Mouse (Mus musculus) heart, embryonic 14.5 days (tissue): Measurements from ENCODE around the gene Rimkla. TPM values are rescaled to one million over a fixed set of nuclear protein-coding genes. Genes with fewer than 3 reads are reported as not detected.

Experiments
- ATAC-seq: fragments of 200-750 bp; cut with Nextera tagmentation; 2 replicates; pipeline ENCODE4 v1.8.0; 2017; ENCODE audit warnings: low read depth, moderate TSS enrichment; ENCODE audit not compliant: insufficient number of reproducible peaks, insufficient read depth, low FRiP score
- H3K27ac ChIP-seq, 2 experiments: fragments of 200-500 bp in 1 of 2; fragments of 300-500 bp in 1 of 2; sonication (generic) in 1 of 2; replicated peaks in 1 of 2; 2 replicates each; pipeline ENCODE4 v1.5.1; 2012 to 2014; ENCODE audit warnings: low read depth in 2 of 2, low read length in 2 of 2, control low read depth in 1 of 2, mild to moderate bottlenecking in 1 of 2, mixed read lengths in 1 of 2; ENCODE audit not compliant: control insufficient read depth in 1 of 2, insufficient read depth in 1 of 2
- H3K27me3 ChIP-seq: fragments of 300-500 bp; sonication (generic); 2 replicates; pipeline ENCODE4 v1.6.1; 2014; ENCODE audit warnings: mild to moderate bottlenecking, low read length, control low read depth; ENCODE audit not compliant: control insufficient read depth, insufficient read depth
- H3K36me3 ChIP-seq: fragments of 300-500 bp; sonication (generic); 2 replicates; pipeline ENCODE4 v1.6.1; 2014; ENCODE audit warnings: mild to moderate bottlenecking, control low read depth, low read length, mixed read lengths; ENCODE audit not compliant: control insufficient read depth, insufficient read depth
- H3K4me1 ChIP-seq, 2 experiments: fragments of 200-500 bp in 1 of 2; fragments of 300-500 bp in 1 of 2; sonication (generic) in 1 of 2; 2 replicates each; pipeline ENCODE4 v1.6.1; 2012 to 2014; ENCODE audit warnings: low read length in 2 of 2, control low read depth in 1 of 2, mixed read lengths in 1 of 2; ENCODE audit not compliant: control insufficient read depth in 2 of 2, insufficient read depth in 2 of 2
- H3K4me2 ChIP-seq: fragments of 300-500 bp; sonication (generic); 2 replicates; pipeline ENCODE4 v1.6.1; 2014; ENCODE audit warnings: mild to moderate bottlenecking, low read length
- H3K4me3 ChIP-seq, 2 experiments: fragments of 200-500 bp in 1 of 2; fragments of 300-500 bp in 1 of 2; sonication (generic) in 1 of 2; 2 replicates each; pipeline ENCODE4 v1.5.1; 2012 to 2014; ENCODE audit warnings: low read length in 2 of 2, mild to moderate bottlenecking in 2 of 2, control low read depth in 1 of 2, low read depth in 1 of 2, moderate library complexity in 1 of 2; ENCODE audit not compliant: control insufficient read depth in 1 of 2, insufficient read depth in 1 of 2
- H3K9ac ChIP-seq: fragments of 300-500 bp; sonication (generic); 2 replicates; pipeline ENCODE4 v1.6.1; 2014; ENCODE audit warnings: mild to moderate bottlenecking, low read length
- H3K9me3 ChIP-seq: fragments of 300-500 bp; sonication (generic); 2 replicates; pipeline ENCODE4 v1.6.1; 2016; ENCODE audit warnings: low read length, control low read depth; ENCODE audit not compliant: control insufficient read depth
- WGBS: fragments of 180-500 bp; shearing (Covaris S2); extraction: QIAGEN DNeasy Blood & Tissue Kit; methylation state at CpG from one replicate; pipeline ENCODE4 v1.1.7; 2014; 5-methylcytosine and 5-hydroxymethylcytosine counted together
- polyA plus RNA-seq: library from polyadenylated mRNA; unstranded; fragments of >200 nt; fragmentation: Nextera tagmentation; extraction: Ambion mirVana; gene quantifications from 2 replicates; pipeline ENCODE4 v1.2.1, GENCODE M21; 2014

Rimkla gene
- polyA plus RNA-seq, 1 experiment from 2014 or later: 5.7 TPM

- H3K27me3 ChIP-seq: no peaks in the 10 kb centered on the region
- no peaks in the 10 kb centered on the region; a peak in 1 of 4 replicates for H3K4me1 ChIP-seq
- WGBS: 76% methylated on average over 2 of the region's 2 CpGs
- no peaks in the 10 kb centered on the region for H3K9me3 ChIP-seq
- H3K27ac ChIP-seq: no peak overlapping the region
- H3K36me3 ChIP-seq: no peaks in the 10 kb centered on the region
- H3K4me2 ChIP-seq: no peak overlapping the region
- ATAC-seq: no peak
- no peak overlapping the region for H3K9ac ChIP-seq
- H3K4me3 ChIP-seq: no peak overlapping the region
These were observed 39.4 kb upstream of the Rimkla start for GRCm38 (mm10) chr4:119531813-119532212.

GRCm38 (mm10) chr4:119526329-119526845 is 34.0 kb upstream of the Rimkla start:
- Histone ChIP-seq H3K4me1 (no peaks in the 10 kb centered on the region), H3K9ac (no peak overlapping the region), H3K36me3 (no peaks in the 10 kb centered on the region), H3K9me3 (no peaks in the 10 kb centered on the region), H3K4me2 (no peak overlapping the region), H3K27me3 (no peaks in the 10 kb centered on the region), H3K4me3 (no peak overlapping the region), H3K27ac (no peak overlapping the region)
- no peak for ATAC-seq

- Histone ChIP-seq H3K27me3 (no peaks in the 10 kb centered on the region), H3K27ac (no peak overlapping the region), H3K4me3 (no peak overlapping the region), H3K9me3 (no peaks in the 10 kb centered on the region), H3K4me2 (no peak overlapping the region), H3K4me1 (no peaks in the 10 kb centered on the region), H3K9ac (no peak overlapping the region), H3K36me3 (no peaks in the 10 kb centered on the region)
- WGBS: 79% methylated on average over 2 of the region's 2 CpGs
- ATAC-seq: no peak
These were observed 32.0 kb upstream of the Rimkla start for GRCm38 (mm10) chr4:119524466-119524865.

- no peaks in the 10 kb centered on the region for H3K9me3 ChIP-seq
- no peaks in the 10 kb centered on the region for H3K27me3 ChIP-seq
- H3K36me3 ChIP-seq: no peaks in the 10 kb centered on the region
- H3K4me3 ChIP-seq: no peak overlapping the region
- no peaks in the 10 kb centered on the region for H3K4me1 ChIP-seq
- no peak for ATAC-seq
- no peak overlapping the region for H3K27ac ChIP-seq
- WGBS: 75% methylated on average over 1 of the region's 1 CpGs
- H3K9ac ChIP-seq: no peak overlapping the region
- no peak overlapping the region for H3K4me2 ChIP-seq
These were observed 31.6 kb upstream of the Rimkla start for GRCm38 (mm10) chr4:119524010-119524409.

GRCm38 (mm10) chr4:119523575-119523974 is 31.1 kb upstream of the Rimkla start:
- no peak for ATAC-seq
- Histone ChIP-seq H3K9ac (no peak overlapping the region), H3K27me3 (no peaks in the 10 kb centered on the region), H3K4me1 (no peaks in the 10 kb centered on the region), H3K36me3 (no peaks in the 10 kb centered on the region), H3K4me3 (no peak overlapping the region), H3K9me3 (no peaks in the 10 kb centered on the region), H3K4me2 (no peak overlapping the region), H3K27ac (no peak overlapping the region)
- 63% methylated on average over 4 of the region's 4 CpGs for WGBS

GRCm38 (mm10) chr4:119512731-119513141 is 20.3 kb upstream of the Rimkla start:
- ATAC-seq: peak; percentile 89
- Histone ChIP-seq H3K4me3 (0 out of 4 replicates have a peak overlapping the region, but pooled peaks of 1 of the 2 experiments have one; percentile 9), H3K27ac (peak overlapping the region; percentile 87 to 88), H3K4me2 (peak overlapping the region; percentile 48), H3K9ac (no peak overlapping the region), H3K4me1 (peaks cover 11 to 20% of the 10 kb centered on the region in 2 experiments), H3K36me3 (no peaks in the 10 kb centered on the region), H3K9me3 (no peaks in the 10 kb centered on the region), H3K27me3 (no peaks in the 10 kb centered on the region)
- 4% methylated on average over 3 of the region's 3 CpGs for WGBS

- 83% methylated on average over 2 of the region's 2 CpGs for WGBS
- Histone ChIP-seq H3K9ac (no peak overlapping the region), H3K9me3 (no peaks in the 10 kb centered on the region), H3K27me3 (no peaks in the 10 kb centered on the region), H3K4me2 (no peak overlapping the region), H3K27ac (peak overlapping the region in 1 of 2 experiments; percentile 12; a peak in 1 of 4 replicates), H3K4me1 (peaks cover 11 to 20% of the 10 kb centered on the region in 2 experiments), H3K36me3 (no peaks in the 10 kb centered on the region), H3K4me3 (no peak overlapping the region)
- ATAC-seq: no peak
These were observed 19.2 kb upstream of the Rimkla start for GRCm38 (mm10) chr4:119511591-119511990.

- Histone ChIP-seq H3K4me2 (no peak overlapping the region), H3K4me3 (no peak overlapping the region), H3K27me3 (peaks cover 4% of the 10 kb centered on the region), H3K9ac (no peak overlapping the region), H3K36me3 (no peaks in the 10 kb centered on the region), H3K9me3 (no peaks in the 10 kb centered on the region), H3K4me1 (no peaks in the 10 kb centered on the region), H3K27ac (no peak overlapping the region)
- WGBS: 72% methylated on average over 5 of the region's 5 CpGs
- no peak for ATAC-seq
These were observed 6.0 kb upstream of the Rimkla start for GRCm38 (mm10) chr4:119498319-119498848.
